Mouse (Mus musculus): ENCODE measurements around the gene Rad54l.

Rad54l gene

DNA sequence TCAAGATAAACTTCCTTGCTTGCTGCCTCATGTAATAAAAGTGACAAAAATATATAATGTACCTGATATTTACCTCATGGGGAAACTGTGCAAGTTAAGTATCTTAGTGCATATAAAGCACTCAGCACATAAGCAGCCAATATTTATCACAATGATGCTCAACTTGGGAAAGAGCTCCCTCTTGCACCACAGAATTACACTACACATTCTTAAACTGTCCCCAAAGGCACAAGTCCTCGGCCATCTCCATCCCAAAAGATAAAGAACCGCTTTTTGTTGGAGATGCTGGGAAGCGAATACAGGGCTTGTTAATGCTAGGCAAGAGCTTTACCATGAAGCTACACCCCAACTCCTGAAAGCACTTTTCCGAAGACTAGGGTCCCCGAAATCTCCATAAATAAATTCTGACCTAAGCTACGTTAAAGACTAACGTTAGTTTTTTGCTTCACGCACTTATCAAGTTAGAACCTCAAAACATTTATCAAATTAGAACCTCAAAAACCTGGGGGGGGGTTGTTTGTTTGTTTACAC, 49.3 kb downstream of the Rad54l start:
- no peak for DNase-seq (ENCODE audit: low read depth, low spot score)

GRCm38 (mm10) chr4:116073146-116073545, 50.3 kb downstream of the Rad54l start:
- DNase-seq (ENCODE audit: low read depth, low spot score) = no peak

GRCm38 (mm10) chr4:116070116-116070515, 53.4 kb downstream of the Rad54l start:
- DNase-seq (ENCODE audit: low read depth, low spot score) = no peak

DNA sequence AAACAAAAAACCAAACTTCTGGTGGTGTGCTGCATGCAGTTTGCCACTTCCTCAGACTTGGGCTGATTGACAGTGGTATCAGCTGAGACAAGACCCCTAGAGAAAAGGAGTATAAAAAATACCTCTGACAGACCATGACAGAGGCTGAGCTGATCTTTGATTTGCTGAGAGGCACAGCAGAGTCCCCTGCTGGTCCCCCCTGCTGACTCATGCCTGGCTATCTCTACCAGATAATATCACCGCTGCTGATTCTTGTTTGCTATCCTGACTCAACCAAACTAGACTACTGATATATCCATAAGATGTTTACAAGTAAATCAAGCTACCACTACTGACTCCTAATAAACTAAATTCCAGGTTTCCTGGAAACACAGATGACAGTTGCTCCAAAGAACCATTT, 59.6 kb downstream of the Rad54l start:
- DNase-seq (ENCODE audit: low read depth, low spot score) = no peak

GRCm38 (mm10) chr4:116059012-116059726, 64.3 kb downstream of the Rad54l start:
- DNase-seq (ENCODE audit: low read depth, low spot score) = no peak

DNA sequence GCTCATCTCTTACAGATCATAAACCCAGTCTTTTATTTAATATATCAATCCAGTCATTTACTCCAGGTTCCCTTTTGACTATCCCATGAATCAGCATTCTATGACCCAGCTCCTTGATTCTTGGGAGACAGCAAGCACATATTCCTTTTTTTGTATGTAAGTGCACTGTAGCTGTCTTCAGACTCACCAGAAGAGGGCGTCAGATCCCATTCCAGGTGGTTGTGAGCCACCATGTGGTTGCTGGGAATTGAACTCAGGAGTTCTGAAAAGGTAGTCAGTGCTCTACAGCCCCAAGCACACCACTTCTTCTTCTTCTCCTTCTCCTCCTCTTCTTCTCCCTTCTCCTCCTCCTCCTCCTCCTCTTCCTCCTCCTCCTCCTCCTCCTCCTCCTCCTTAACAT, 65.9 kb downstream of the Rad54l start:
- no peak for DNase-seq (ENCODE audit: low read depth, low spot score)

GRCm38 (mm10) chr4:116053399-116053961, 70.0 kb downstream of the Rad54l start, which contains the start of gene Nsun4:
Gene Nsun4 (minus strand): TSS chr4:116053876.
- peak; percentile 83 for DNase-seq (ENCODE audit: low read depth, low spot score)

- peak; percentile 22 for DNase-seq (ENCODE audit: low read depth, low spot score)
Observed at GRCm38 (mm10) chr4:116052526-116053293, 70.8 kb downstream of the Rad54l start.

DNA sequence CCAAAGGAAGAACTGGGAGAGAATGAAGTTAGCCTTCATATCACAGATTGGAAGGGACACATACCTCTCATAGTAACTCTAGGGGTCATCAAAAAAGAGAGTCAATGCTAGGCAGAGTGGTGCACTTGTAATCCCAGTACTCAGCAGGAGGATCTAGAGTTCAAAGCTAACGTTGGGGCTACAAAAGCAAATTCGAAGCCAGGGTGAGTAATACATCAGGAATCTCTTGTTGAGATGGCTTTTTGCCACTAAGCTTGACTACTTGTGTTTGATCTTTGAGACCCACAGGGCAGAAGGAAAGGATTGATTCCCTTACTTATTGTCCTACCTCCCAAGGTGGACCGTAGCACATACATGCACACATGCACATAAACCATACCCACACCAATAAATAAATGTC, 74.3 kb downstream of the Rad54l start:
- DNase-seq (ENCODE audit: low read depth, low spot score) = no peak

GRCm38 (mm10) chr4:116048130-116048920, 75.2 kb downstream of the Rad54l start:
- no peak for DNase-seq (ENCODE audit: low read depth, low spot score)

DNA sequence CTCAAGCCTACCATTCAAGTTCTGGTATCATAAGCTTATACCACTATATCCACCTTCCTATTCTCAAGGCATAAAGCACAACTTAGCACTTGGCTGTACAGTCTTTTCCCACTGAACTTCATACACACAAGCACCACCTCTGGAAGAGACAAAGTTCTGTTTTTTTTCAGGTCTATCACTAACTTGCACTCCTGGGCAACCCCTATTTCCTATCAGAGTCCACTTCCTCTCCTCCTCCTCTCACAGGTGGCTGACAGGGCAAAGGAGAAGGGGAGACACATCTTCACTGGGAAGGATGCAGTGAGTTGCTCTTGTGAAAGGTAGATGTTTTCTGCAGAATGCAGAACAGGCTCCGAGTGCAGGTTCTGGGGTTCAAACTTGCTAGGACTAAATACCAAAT, 75.8 kb downstream of the Rad54l start:
- no peak for DNase-seq (ENCODE audit: low read depth, low spot score)

DNA sequence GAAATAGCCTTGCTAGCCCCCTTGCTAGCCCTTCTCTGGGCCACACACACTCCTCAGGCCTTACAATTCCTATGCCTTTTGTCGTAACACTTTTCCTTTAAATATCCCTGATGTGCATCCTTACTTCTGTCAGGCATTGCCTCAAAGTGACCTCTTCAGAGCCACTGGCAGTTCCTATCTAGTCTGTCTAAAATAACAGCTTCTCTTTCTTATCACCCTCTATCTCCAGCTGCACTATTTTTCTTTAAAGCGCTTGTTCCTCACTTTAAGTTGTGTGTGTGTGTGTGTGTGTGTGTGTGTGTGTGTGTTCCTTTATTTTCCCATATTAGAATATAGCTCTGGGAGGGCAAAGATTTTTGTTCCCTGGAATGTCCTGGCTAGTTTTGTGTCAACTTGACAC, 76.9 kb downstream of the Rad54l start:
- no peak for DNase-seq (ENCODE audit: low read depth, low spot score)
